Mouse (Mus musculus) brain, adult 2 months (tissue): Measurements from ENCODE around the gene E130311K13Rik.

Source experiments
- DNase-seq: peaks from one replicate; pipeline ENCODE4 v3.0.0; 2011; ENCODE audit warnings: low read depth, low spot score

The E130311K13Rik gene

GRCm38 (mm10) chr3:63928878-63929859, at the start of gene E130311K13Rik:
Gene E130311K13Rik (minus strand): TSS chr3:63929472.
- peak; percentile 90 for DNase-seq

GRCm38 (mm10) chr3:63977895-63978294, 48.6 kb upstream of the E130311K13Rik start:
- no peak for DNase-seq

- peak; percentile 97 for DNase-seq
Measured at GRCm38 (mm10) chr3:63975955-63976908, 47.0 kb upstream of the E130311K13Rik start, which contains the start of gene Gmps. Gene Gmps (plus strand): TSS chr3:63976106.

- DNase-seq: no peak
Measured at GRCm38 (mm10) chr3:63965929-63966328, 36.7 kb upstream of the E130311K13Rik start.

- DNase-seq: no peak
Measured at GRCm38 (mm10) chr3:63964922-63965249, 35.6 kb upstream of the E130311K13Rik start.

- DNase-seq: peak; percentile 100
Measured at GRCm38 (mm10) chr3:63964100-63964921, 35.0 kb upstream of the E130311K13Rik start, which contains the start of gene Slc33a1. Gene Slc33a1 (minus strand): TSS chr3:63964768.

- DNase-seq: peak; percentile 16
Measured at GRCm38 (mm10) chr3:63963421-63964099, 34.3 kb upstream of the E130311K13Rik start.

GRCm38 (mm10) chr3:63949837-63950236, 20.6 kb upstream of the E130311K13Rik start:
- no peak for DNase-seq

GRCm38 (mm10) chr3:63941204-63941850, 12.1 kb upstream of the E130311K13Rik start:
- peak; percentile 89 for DNase-seq

- DNase-seq: no peak
Measured at GRCm38 (mm10) chr3:63938928-63939327, 9.7 kb upstream of the E130311K13Rik start.

- DNase-seq: peak; percentile 60
Measured at GRCm38 (mm10) chr3:63919634-63920033, 9.6 kb downstream of the E130311K13Rik start.

- DNase-seq: no peak
Measured at GRCm38 (mm10) chr3:63910301-63910700, 19.0 kb downstream of the E130311K13Rik start.

- peak; percentile 16 for DNase-seq
Measured at GRCm38 (mm10) chr3:63905241-63905640, 24.0 kb downstream of the E130311K13Rik start.

- no peak for DNase-seq
Measured at GRCm38 (mm10) chr3:63904157-63904556, 25.1 kb downstream of the E130311K13Rik start.

- DNase-seq: peak; percentile 49
Measured at GRCm38 (mm10) chr3:63900021-63900571, 29.2 kb downstream of the E130311K13Rik start.

GRCm38 (mm10) chr3:63899309-63899695, 30.0 kb downstream of the E130311K13Rik start, which contains the start of gene Plch1:
Gene Plch1 (minus strand): TSS chr3:63899472.
- peak; percentile 58 for DNase-seq

GRCm38 (mm10) chr3:63898581-63899308, 30.5 kb downstream of the E130311K13Rik start:
- peak; percentile 90 for DNase-seq

GRCm38 (mm10) chr3:63897177-63897576, 32.1 kb downstream of the E130311K13Rik start:
- DNase-seq: no peak

GRCm38 (mm10) chr3:63896303-63896702, 33.0 kb downstream of the E130311K13Rik start:
- no peak for DNase-seq
